Mouse (Mus musculus): ENCODE measurements around the gene Qrsl1. TPM values are rescaled to one million over a fixed set of nuclear protein-coding genes. Genes with fewer than 3 reads are reported as not detected.

Gene Qrsl1
- polyA plus RNA-seq, 1 experiment from 2014 or later: 29.3 TPM

DNA sequence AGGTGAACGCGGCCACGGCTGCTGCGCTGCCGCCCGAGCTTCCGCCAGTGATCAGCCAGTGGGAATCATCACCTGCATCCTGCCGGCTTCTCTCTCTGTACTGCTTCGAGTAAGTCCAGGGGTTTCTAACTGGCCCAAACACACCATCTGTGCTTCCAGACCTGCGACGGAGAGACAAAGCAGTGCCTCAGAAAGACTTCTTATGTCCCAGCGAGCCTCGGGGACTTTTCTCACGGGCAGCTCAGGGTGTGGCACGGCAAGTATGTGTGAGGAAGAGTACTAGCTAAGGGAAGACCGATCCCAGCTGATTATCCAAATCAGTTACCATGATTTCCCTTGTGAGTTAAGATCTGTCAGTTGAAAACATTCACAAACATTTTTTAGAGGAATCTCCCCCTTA lies 12.6 kb downstream of the Qrsl1 start:
- 93% methylated on average over 16 of the region's 16 CpGs for WGBS

DNA sequence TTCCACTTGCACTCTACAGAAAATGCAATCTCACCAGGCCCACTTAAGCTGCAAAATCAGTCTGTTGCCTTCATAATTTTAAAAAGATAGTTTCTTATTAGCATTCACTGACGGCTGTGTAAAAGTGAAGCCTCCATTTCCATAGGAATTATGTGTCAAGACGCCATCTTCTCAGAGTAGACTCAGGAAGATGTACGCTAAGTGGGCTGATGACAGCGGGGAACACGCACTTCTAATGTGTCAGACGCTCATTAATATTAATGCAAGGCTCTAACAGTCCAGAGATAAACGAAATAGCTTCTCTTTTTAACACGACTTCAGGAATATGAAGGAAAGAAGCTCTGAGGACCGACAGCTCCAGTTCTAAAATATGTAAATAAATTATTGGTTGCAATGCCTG lies 13.9 kb downstream of the Qrsl1 start:
- no peak overlapping the region for H3K9ac ChIP-seq (replicated peaks; ENCODE audit: low read length)
- no peak for ATAC-seq (ENCODE audit: low FRiP score, low TSS enrichment)
- no peaks in the 10 kb centered on the region for H3K9me3 ChIP-seq (ENCODE audit: low read length)
- H3K4me1 ChIP-seq (ENCODE audit: insufficient read depth, low read length): no peaks in the 10 kb centered on the region
- H3K27me3 ChIP-seq (ENCODE audit: insufficient read depth, low read length): no peaks in the 10 kb centered on the region
- no peak overlapping the region for H3K4me3 ChIP-seq (ENCODE audit: low read length)
- no peak overlapping the region for H3K4me2 ChIP-seq (replicated peaks; ENCODE audit: low read depth, low read length)
- H3K27ac ChIP-seq (ENCODE audit: low read length): no peak overlapping the region
- H3K36me3 ChIP-seq (ENCODE audit: insufficient read depth, low read length): peaks cover 30% of the 10 kb centered on the region
- 92% methylated on average over 9 of the region's 9 CpGs for WGBS

More for the DNA sequence above, 12.6 kb downstream of the Qrsl1 start:
- no peak overlapping the region for H3K4me2 ChIP-seq (replicated peaks; ENCODE audit: low read depth, low read length)
- no peaks in the 10 kb centered on the region for H3K4me1 ChIP-seq (ENCODE audit: insufficient read depth, low read length)
- H3K36me3 ChIP-seq (ENCODE audit: insufficient read depth, low read length): peaks cover 37% of the 10 kb centered on the region
- H3K27me3 ChIP-seq (ENCODE audit: insufficient read depth, low read length): no peaks in the 10 kb centered on the region
- no peak overlapping the region for H3K27ac ChIP-seq (ENCODE audit: low read length)
- no peak overlapping the region for H3K4me3 ChIP-seq (ENCODE audit: low read length)
- H3K9ac ChIP-seq (replicated peaks; ENCODE audit: low read length): no peak overlapping the region
- no peaks in the 10 kb centered on the region for H3K9me3 ChIP-seq (ENCODE audit: low read length)
- no peak for ATAC-seq (ENCODE audit: low FRiP score, low TSS enrichment)

DNA sequence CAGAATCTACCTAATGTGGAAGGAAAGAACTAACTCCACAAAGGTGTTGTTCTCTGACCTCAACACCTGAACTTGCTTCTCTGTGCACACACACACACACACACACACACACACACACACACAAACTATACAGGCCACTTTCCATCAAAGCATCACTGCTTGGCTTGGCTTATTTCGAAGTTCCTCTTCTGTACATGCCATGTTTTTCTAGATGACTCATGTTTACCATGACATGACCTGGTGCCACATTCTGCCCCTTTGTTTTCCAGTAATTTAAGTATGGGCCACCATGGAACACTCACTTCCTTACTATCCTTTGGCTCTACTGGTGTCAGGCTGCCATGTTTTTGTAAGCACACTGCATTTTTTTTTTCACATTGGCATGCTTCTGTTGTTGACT lies 30.1 kb downstream of the Qrsl1 start:
- WGBS: 81% methylated on average over 1 of the region's 1 CpGs
- no peak for ATAC-seq (ENCODE audit: low FRiP score, low TSS enrichment)

DNA sequence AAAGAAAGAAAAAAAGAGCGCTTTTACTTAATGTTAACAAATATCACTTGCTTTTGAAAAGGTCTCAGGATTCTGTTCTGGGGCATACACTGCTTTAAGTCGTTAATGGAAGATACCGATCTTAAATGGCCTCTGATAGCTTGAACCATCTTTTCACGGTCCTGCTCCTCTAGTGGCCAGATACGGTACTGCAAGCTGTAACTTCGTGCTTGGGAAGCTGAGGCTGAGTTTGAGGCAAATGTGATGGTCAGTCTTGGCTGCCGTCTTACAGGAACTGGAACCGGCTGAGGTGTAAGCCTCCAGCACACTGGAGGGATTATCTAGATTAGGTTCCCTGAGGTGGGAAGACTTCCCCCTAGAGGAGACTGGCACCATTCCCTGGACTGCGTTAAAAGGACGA lies 30.8 kb downstream of the Qrsl1 start:
- ATAC-seq (ENCODE audit: low FRiP score, low TSS enrichment): no peak
- 77% methylated on average over 10 of the region's 10 CpGs for WGBS

More for the DNA sequence above, 30.1 kb downstream of the Qrsl1 start:
- Histone ChIP-seq H3K27ac (ENCODE audit: low read length) (no peak overlapping the region), H3K27me3 (ENCODE audit: insufficient read depth, low read length) (no peaks in the 10 kb centered on the region), H3K9ac (replicated peaks; ENCODE audit: low read length) (no peak overlapping the region), H3K4me2 (replicated peaks; ENCODE audit: low read depth, low read length) (no peak overlapping the region), H3K4me3 (ENCODE audit: low read length) (no peak overlapping the region), H3K36me3 (ENCODE audit: insufficient read depth, low read length) (0 out of 2 replicates have a peak, but pooled peaks cover 3% of the 10 kb centered on the region), H3K9me3 (ENCODE audit: low read length) (no peaks in the 10 kb centered on the region), H3K4me1 (ENCODE audit: insufficient read depth, low read length) (no peaks in the 10 kb centered on the region)

DNA sequence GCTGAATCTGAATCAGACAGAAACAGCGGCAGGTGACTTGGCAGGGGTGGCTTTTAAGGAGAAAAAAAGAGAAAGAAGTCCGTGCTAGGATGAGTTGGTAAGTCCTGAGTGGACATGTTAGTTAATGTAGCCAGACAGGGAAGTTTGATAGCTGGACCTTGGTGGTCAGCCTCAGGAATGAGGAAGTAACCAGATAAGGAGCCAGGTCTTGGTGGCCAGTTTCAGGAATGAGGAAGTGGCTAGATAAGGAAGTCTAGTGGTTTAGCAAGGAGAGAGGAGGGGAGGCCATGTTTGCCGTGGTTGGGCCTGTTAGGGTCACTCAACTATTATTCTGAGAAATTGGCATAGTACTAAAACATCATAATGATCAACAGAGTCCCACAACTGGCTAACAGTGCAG lies 45.2 kb downstream of the Qrsl1 start:
- WGBS: 79% methylated on average over 3 of the region's 3 CpGs
- H3K4me1 ChIP-seq (ENCODE audit: insufficient read depth, low read length): no peaks in the 10 kb centered on the region
- H3K27me3 ChIP-seq (ENCODE audit: insufficient read depth, low read length): no peaks in the 10 kb centered on the region
- H3K4me3 ChIP-seq (ENCODE audit: low read length): no peak overlapping the region
- H3K9me3 ChIP-seq (ENCODE audit: low read length): peaks cover 4% of the 10 kb centered on the region; the same call in 1 of the 2 replicates
- H3K4me2 ChIP-seq (replicated peaks; ENCODE audit: low read depth, low read length): no peak overlapping the region
- no peak overlapping the region for H3K9ac ChIP-seq (replicated peaks; ENCODE audit: low read length)
- ATAC-seq (ENCODE audit: low FRiP score, low TSS enrichment): no peak
- H3K36me3 ChIP-seq (ENCODE audit: insufficient read depth, low read length): no peaks in the 10 kb centered on the region
- no peak overlapping the region for H3K27ac ChIP-seq (ENCODE audit: low read length)

More for the DNA sequence above, 30.8 kb downstream of the Qrsl1 start:
- Histone ChIP-seq H3K9ac (replicated peaks; ENCODE audit: low read length) (no peak overlapping the region), H3K4me3 (ENCODE audit: low read length) (no peak overlapping the region), H3K4me1 (ENCODE audit: insufficient read depth, low read length) (no peaks in the 10 kb centered on the region), H3K4me2 (replicated peaks; ENCODE audit: low read depth, low read length) (no peak overlapping the region), H3K27me3 (ENCODE audit: insufficient read depth, low read length) (no peaks in the 10 kb centered on the region), H3K36me3 (ENCODE audit: insufficient read depth, low read length) (no peaks in the 10 kb centered on the region), H3K27ac (ENCODE audit: low read length) (no peak overlapping the region), H3K9me3 (ENCODE audit: low read length) (no peaks in the 10 kb centered on the region)

DNA sequence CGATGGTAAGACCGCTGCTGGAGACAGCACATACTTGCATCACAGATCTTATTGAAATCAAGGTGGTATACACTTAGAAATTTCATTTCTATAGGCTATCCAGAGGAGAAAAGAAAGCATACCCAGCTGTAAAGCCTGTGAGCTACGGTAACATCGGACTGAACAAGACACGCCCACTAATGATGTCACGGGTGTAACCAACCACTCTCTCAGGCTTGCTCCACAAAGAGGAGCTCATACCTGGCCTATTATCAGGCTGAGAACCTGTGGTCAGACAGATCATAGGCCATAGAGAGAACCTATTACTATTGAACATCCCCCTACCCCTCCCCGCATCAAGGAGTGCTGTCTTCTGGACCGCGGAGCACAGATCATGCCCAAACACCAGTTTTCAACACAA lies 45.6 kb downstream of the Qrsl1 start:
- ATAC-seq (ENCODE audit: low FRiP score, low TSS enrichment): no peak
- H3K4me3 ChIP-seq (ENCODE audit: low read length): no peak overlapping the region
- no peak overlapping the region for H3K4me2 ChIP-seq (replicated peaks; ENCODE audit: low read depth, low read length)
- no peaks in the 10 kb centered on the region for H3K36me3 ChIP-seq (ENCODE audit: insufficient read depth, low read length)
- H3K9me3 ChIP-seq (ENCODE audit: low read length): peaks cover 4% of the 10 kb centered on the region; the same call in 1 of the 2 replicates
- H3K27me3 ChIP-seq (ENCODE audit: insufficient read depth, low read length): no peaks in the 10 kb centered on the region
- no peak overlapping the region for H3K27ac ChIP-seq (ENCODE audit: low read length)
- 92% methylated on average over 9 of the region's 9 CpGs for WGBS
- no peak overlapping the region for H3K9ac ChIP-seq (replicated peaks; ENCODE audit: low read length)
- H3K4me1 ChIP-seq (ENCODE audit: insufficient read depth, low read length): no peaks in the 10 kb centered on the region

DNA sequence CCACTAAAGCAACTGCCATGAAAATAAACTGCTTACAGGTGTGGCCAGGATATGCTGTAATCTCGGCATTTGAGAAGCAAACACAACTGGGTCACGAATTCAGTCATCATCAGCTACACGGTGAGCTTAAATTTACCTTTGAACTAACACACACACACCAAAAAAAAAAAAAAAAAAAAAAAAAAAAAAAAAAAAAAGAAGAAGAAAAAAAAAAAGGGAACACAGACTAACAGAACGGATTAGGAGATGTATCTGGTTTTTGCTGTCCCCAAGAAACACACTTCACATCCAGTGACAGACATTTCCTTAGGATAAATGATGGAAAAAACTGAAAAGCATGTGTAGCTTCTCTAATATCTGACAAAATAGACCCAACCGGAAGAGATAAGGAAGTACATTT lies 49.6 kb downstream of the Qrsl1 start:
- WGBS: 79% methylated on average over 5 of the region's 5 CpGs
- peaks cover 4% of the 10 kb centered on the region; the same call in 1 of the 2 replicates for H3K9me3 ChIP-seq (ENCODE audit: low read length)
- H3K4me3 ChIP-seq (ENCODE audit: low read length): no peak overlapping the region
- H3K27me3 ChIP-seq (ENCODE audit: insufficient read depth, low read length): no peaks in the 10 kb centered on the region
- H3K27ac ChIP-seq (ENCODE audit: low read length): no peak overlapping the region
- H3K36me3 ChIP-seq (ENCODE audit: insufficient read depth, low read length): no peaks in the 10 kb centered on the region
- no peak for ATAC-seq (ENCODE audit: low FRiP score, low TSS enrichment)
- no peak overlapping the region for H3K4me2 ChIP-seq (replicated peaks; ENCODE audit: low read depth, low read length)
- no peak overlapping the region for H3K9ac ChIP-seq (replicated peaks; ENCODE audit: low read length)
- no peaks in the 10 kb centered on the region for H3K4me1 ChIP-seq (ENCODE audit: insufficient read depth, low read length)

DNA sequence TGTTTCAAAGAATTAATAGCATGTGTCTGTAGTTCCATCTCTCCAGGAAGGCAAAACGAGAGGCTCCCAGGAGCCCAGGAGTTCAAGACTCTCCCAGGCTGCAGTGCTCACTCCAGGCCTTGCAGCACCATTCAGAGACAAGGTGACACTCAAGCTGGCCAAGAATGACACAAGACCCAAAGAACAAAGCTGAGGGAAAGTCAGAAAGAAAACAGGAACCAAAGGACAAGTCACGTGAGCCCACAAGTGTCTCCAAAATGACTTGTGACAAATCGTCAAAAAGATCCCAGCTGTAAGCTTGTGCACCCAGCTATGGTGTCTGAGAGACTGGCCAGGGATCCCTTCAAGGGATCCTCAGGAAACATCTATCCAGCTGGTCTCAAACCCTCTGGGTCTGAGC lies 52.1 kb downstream of the Qrsl1 start:
- no peak overlapping the region for H3K4me2 ChIP-seq (replicated peaks; ENCODE audit: low read depth, low read length)
- H3K27me3 ChIP-seq (ENCODE audit: insufficient read depth, low read length): no peaks in the 10 kb centered on the region
- peaks cover 4% of the 10 kb centered on the region; the same call in 1 of the 2 replicates for H3K9me3 ChIP-seq (ENCODE audit: low read length)
- ATAC-seq (ENCODE audit: low FRiP score, low TSS enrichment): no peak
- H3K4me3 ChIP-seq (ENCODE audit: low read length): no peak overlapping the region
- no peaks in the 10 kb centered on the region for H3K4me1 ChIP-seq (ENCODE audit: insufficient read depth, low read length)
- WGBS: 82% methylated on average over 3 of the region's 3 CpGs
- H3K36me3 ChIP-seq (ENCODE audit: insufficient read depth, low read length): no peaks in the 10 kb centered on the region
- H3K9ac ChIP-seq (replicated peaks; ENCODE audit: low read length): no peak overlapping the region
- no peak overlapping the region for H3K27ac ChIP-seq (ENCODE audit: low read length)

DNA sequence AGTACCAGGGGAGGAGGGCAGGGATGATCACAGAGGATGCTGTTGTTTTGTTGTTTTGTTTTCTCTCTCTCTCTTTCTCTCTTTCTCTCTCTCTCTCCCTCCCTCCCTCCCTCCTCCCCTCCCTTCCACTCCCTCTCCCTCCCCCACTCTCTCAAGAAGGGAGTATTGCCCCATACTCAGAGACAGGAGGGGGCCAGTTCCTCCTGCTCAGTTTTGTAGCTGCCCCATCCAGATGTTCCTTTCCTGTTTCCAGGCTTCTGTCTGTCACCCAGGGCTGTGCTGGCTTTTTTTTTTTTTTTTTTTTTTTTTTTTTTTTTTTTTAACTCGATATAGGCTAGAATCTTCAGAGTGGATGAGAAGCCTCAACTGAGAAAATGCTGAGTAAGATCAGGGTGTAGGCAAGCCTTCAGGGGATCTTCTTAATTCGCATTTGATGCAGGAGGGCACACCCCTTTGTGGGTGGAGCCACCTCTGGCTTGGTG lies 55.4 kb downstream of the Qrsl1 start:
- WGBS: 73% methylated on average over 2 of the region's 2 CpGs
- Histone ChIP-seq H3K4me2 (replicated peaks; ENCODE audit: low read depth, low read length) (no peak overlapping the region), H3K9me3 (ENCODE audit: low read length) (0 out of 2 replicates have a peak, but pooled peaks cover 6% of the 10 kb centered on the region), H3K27me3 (ENCODE audit: insufficient read depth, low read length) (no peaks in the 10 kb centered on the region), H3K4me3 (ENCODE audit: low read length) (no peak overlapping the region), H3K36me3 (ENCODE audit: insufficient read depth, low read length) (no peaks in the 10 kb centered on the region), H3K27ac (ENCODE audit: low read length) (no peak overlapping the region), H3K9ac (replicated peaks; ENCODE audit: low read length) (no peak overlapping the region), H3K4me1 (ENCODE audit: insufficient read depth, low read length) (no peaks in the 10 kb centered on the region)
- no peak for ATAC-seq (ENCODE audit: low FRiP score, low TSS enrichment)

DNA sequence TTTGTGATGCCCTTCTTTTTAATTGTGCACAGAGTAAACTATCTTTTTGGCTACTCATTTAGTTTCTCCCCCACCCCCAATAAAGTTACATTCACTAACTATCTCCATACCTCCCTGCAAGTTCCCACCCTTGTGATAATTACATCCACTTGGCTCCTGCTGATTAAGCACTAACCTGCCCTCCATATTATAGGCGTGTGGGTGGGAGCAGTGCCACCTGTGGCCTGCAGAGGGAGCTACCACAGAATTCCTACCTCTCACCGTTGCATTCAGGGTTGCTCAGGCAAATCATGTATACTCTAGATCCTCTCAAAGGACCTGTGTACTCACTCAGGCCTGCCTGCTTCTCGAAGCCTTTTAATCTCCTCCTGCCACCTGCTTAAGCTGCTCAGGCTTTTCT lies 56.1 kb downstream of the Qrsl1 start:
- Histone ChIP-seq H3K36me3 (ENCODE audit: insufficient read depth, low read length) (no peaks in the 10 kb centered on the region), H3K27me3 (ENCODE audit: insufficient read depth, low read length) (no peaks in the 10 kb centered on the region), H3K4me1 (ENCODE audit: insufficient read depth, low read length) (no peaks in the 10 kb centered on the region), H3K27ac (ENCODE audit: low read length) (no peak overlapping the region), H3K4me2 (replicated peaks; ENCODE audit: low read depth, low read length) (no peak overlapping the region), H3K9me3 (ENCODE audit: low read length) (0 out of 2 replicates have a peak, but pooled peaks cover 6% of the 10 kb centered on the region), H3K9ac (replicated peaks; ENCODE audit: low read length) (no peak overlapping the region), H3K4me3 (ENCODE audit: low read length) (no peak overlapping the region)
- WGBS: 82% methylated on average over 3 of the region's 3 CpGs
- ATAC-seq (ENCODE audit: low FRiP score, low TSS enrichment): no peak
